Mouse (Mus musculus) olfactory bulb, adult 2 months (tissue): ENCODE measurements around the gene Naip1.
"Not testable (repeated sequence)": the region's sequence is repeated elsewhere in the genome, so short reads cannot be mapped to it uniquely, and the experiment has no call there.

Experiments
- CTCF ChIP-seq: fragments of 200-500 bp; IDR thresholded peaks from 2 replicates; pipeline ENCODE4 v1.5.1; 2012; ENCODE audit warnings: low read depth, mild to moderate bottlenecking, low read length, moderate library complexity; ENCODE audit not compliant: insufficient read depth
- POLR2A ChIP-seq: fragments of 200-500 bp; IDR thresholded peaks from 2 replicates; pipeline ENCODE4 v1.6.1; 2012; ENCODE audit warnings: mild to moderate bottlenecking, low read depth, low read length, moderate library complexity; ENCODE audit not compliant: insufficient read depth

DNA sequence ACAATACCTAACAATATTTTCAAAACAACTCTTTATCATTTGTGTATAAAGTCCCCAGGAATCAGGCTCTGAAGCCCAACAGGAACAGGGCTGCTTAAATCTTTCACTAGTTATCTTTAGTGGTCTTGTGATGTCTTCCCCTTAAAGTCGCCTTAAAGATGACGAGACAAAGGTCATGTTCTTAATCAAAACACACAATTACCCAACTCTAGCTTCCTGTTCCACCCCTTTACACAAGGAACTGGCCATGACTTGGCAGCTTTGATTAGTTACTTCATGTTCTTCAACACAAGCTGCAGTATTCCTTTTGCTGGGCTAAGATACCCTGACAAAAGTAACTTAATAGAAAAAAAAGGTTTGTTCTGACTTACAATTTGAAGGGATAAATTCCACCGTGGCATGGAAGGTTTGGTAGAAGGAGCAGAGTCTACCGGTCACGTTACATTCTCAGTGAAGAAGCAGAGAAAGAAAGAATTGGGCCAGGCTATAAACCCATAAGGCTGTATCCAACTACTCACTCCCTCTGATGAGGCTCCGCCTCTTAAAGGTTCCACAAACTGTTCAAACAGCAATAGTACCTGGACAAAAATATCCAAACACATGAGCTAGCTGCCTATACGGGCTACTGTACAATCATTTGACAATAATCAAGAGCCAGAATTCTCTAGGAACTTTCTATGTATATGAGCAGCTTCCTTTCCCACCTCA is 49.6 kb downstream of the Naip1 start:
- TF ChIP-seq CTCF, POLR2A: not testable (repeated sequence)
